Mouse (Mus musculus) lung, adult 2 months (tissue): ENCODE measurements around the gene Insl6. TPM values are rescaled to one million over a fixed set of nuclear protein-coding genes. Genes with fewer than 3 reads are reported as not detected.
A peak's percentile ranks its signal among the peaks of the same experiment; 100 is the strongest.

ENCODE experiments used
- DNase-seq: peaks from one replicate; pipeline ENCODE4 v3.0.0; 2022
- H3K4me1 ChIP-seq: fragments of 200-500 bp; 2 replicates; pipeline ENCODE4 v1.6.1; 2011; ENCODE audit warnings: low read length; ENCODE audit not compliant: control insufficient read depth, insufficient read depth
- H3K4me3 ChIP-seq: fragments of 200-500 bp; replicated peaks from 2 replicates; pipeline ENCODE3; 2011; ENCODE audit warnings: low read depth, mild to moderate bottlenecking, control low read depth, low read length; ENCODE audit errors: extremely low read depth
- CTCF ChIP-seq: fragments of 200-500 bp; IDR thresholded peaks from 2 replicates; pipeline ENCODE4 v1.5.1; 2011; ENCODE audit warnings: mild to moderate bottlenecking, low read length, control low read depth; ENCODE audit not compliant: insufficient read depth
- POLR2A ChIP-seq: fragments of 200-500 bp; IDR thresholded peaks from 2 replicates; pipeline ENCODE4 v1.6.1; 2011; ENCODE audit warnings: low read depth, mild to moderate bottlenecking, control low read depth, low read length, borderline replicate concordance; ENCODE audit errors: extremely low read depth
- WGBS: fragments of 180-500 bp; shearing (Covaris S2); methylation state at CpG from one replicate; pipeline ENCODE4 v1.1.7; 2018; 5-methylcytosine and 5-hydroxymethylcytosine counted together
- polyA plus RNA-seq: library from polyadenylated mRNA; depleted of rRNA; stranded (reverse); fragments of >200 nt; gene quantifications from 2 replicates; pipeline ENCODE4 v1.2.3, GENCODE M21; 2012

Insl6 gene
- polyA plus RNA-seq, 1 experiment: 0.82 TPM

- no peak for TF ChIP-seq POLR2A
- no peak for TF ChIP-seq CTCF
- no peak for DNase-seq
- 86% methylated on average over 2 of the region's 2 CpGs for WGBS
- Histone ChIP-seq H3K4me1 (peaks cover 6% of the 10 kb centered on the region), H3K4me3 (no peak overlapping the region)
These were observed 42.9 kb upstream of the Insl6 start for GRCm38 (mm10) chr19:29368041-29368440.

GRCm38 (mm10) chr19:29366969-29367622 is 41.9 kb upstream of the Insl6 start, which contains the start of the genes Plgrkt and Cd274:
Gene Plgrkt (minus strand): TSS chr19:29367390.
Gene Cd274 (plus strand): TSS chr19:29367455.
- Histone ChIP-seq H3K4me3 (peak within 1 kb of the TSS; percentile 81), H3K4me1 (peaks cover 6% of the 10 kb centered on the region)
- under 1% methylated on average over 26 of the region's 26 CpGs for WGBS
- peak; percentile 74 for DNase-seq
- TF ChIP-seq CTCF: no peak
- TF ChIP-seq POLR2A: peak; percentile 68; the same call in 1 of the 2 replicates

GRCm38 (mm10) chr19:29366226-29366968 is 41.2 kb upstream of the Insl6 start:
- TF ChIP-seq CTCF (no peak), POLR2A (no peak)
- Histone ChIP-seq H3K4me1 (peaks cover 1% of the 10 kb centered on the region), H3K4me3 (peak overlapping the region; percentile 58)
- no peak for DNase-seq
- 21% methylated on average over 20 of the region's 20 CpGs for WGBS

GRCm38 (mm10) chr19:29365105-29365504 is 39.9 kb upstream of the Insl6 start:
- Histone ChIP-seq H3K4me1 (peaks cover 2% of the 10 kb centered on the region; the same call in 1 of the 2 replicates), H3K4me3 (no peak overlapping the region)
- 57% methylated on average over 3 of the region's 3 CpGs for WGBS
- DNase-seq: no peak
- TF ChIP-seq CTCF (no peak), POLR2A (no peak)

GRCm38 (mm10) chr19:29364076-29364475 is 38.9 kb upstream of the Insl6 start:
- DNase-seq: no peak
- whole genome bisulfite sequencing: 76% methylated on average over 5 of the region's 5 CpGs
- Histone ChIP-seq H3K4me3 (no peak overlapping the region), H3K4me1 (peaks cover 2% of the 10 kb centered on the region; the same call in 1 of the 2 replicates)
- TF ChIP-seq POLR2A (no peak), CTCF (no peak)

- TF ChIP-seq POLR2A (no peak), CTCF (no peak)
- peaks cover 2% of the 10 kb centered on the region; the same call in 1 of the 2 replicates for H3K4me1 ChIP-seq
- no peak overlapping the region for H3K4me3 ChIP-seq
- WGBS: 88% methylated on average over 7 of the region's 7 CpGs
- no peak for DNase-seq
These were observed 38.4 kb upstream of the Insl6 start for GRCm38 (mm10) chr19:29363557-29363956.

- TF ChIP-seq CTCF (no peak), POLR2A (no peak)
- H3K4me1 ChIP-seq: peaks cover 2% of the 10 kb centered on the region; the same call in 1 of the 2 replicates
- WGBS: 37% methylated on average over 13 of the region's 13 CpGs
- H3K4me3 ChIP-seq: peak overlapping the region; percentile 78
- no peak for DNase-seq
These were observed 37.2 kb upstream of the Insl6 start for GRCm38 (mm10) chr19:29362173-29362930.

GRCm38 (mm10) chr19:29361468-29362130 is 36.4 kb upstream of the Insl6 start:
- peak overlapping the region; percentile 78 for H3K4me3 ChIP-seq
- WGBS: 3% methylated on average over 33 of the region's 33 CpGs
- TF ChIP-seq CTCF (no peak), POLR2A (peak; percentile 74; the same call in 1 of the 2 replicates)
- H3K4me1 ChIP-seq: peaks cover 2% of the 10 kb centered on the region; the same call in 1 of the 2 replicates
- peak; percentile 84 for DNase-seq

GRCm38 (mm10) chr19:29360251-29360650 is 35.1 kb upstream of the Insl6 start:
- TF ChIP-seq CTCF (no peak), POLR2A (no peak)
- no peak for DNase-seq
- no peak overlapping the region for H3K4me3 ChIP-seq
- WGBS: 76% methylated on average over 5 of the region's 5 CpGs
- peaks cover 2% of the 10 kb centered on the region; the same call in 1 of the 2 replicates for H3K4me1 ChIP-seq
